Mouse (Mus musculus): ENCODE data around the gene Adamtsl1. TPM values are rescaled to one million over a fixed set of nuclear protein-coding genes. Genes with fewer than 3 reads are reported as not detected.
A peak's percentile ranks its signal among the peaks of the same experiment; 100 is the strongest.

Gene Adamtsl1
- polyA plus RNA-seq, 1 experiment from 2014 or later = 5.2 TPM

GRCm38 (mm10) chr4:85790226-85790625 lies 276.3 kb downstream of the Adamtsl1 start:
- 51% methylated on average over 2 of the region's 2 CpGs for WGBS
- DNase-seq (ENCODE audit: low spot score) = peak; percentile 12
- no peak overlapping the region for H3K27ac ChIP-seq (ENCODE audit: low read length)

DNA sequence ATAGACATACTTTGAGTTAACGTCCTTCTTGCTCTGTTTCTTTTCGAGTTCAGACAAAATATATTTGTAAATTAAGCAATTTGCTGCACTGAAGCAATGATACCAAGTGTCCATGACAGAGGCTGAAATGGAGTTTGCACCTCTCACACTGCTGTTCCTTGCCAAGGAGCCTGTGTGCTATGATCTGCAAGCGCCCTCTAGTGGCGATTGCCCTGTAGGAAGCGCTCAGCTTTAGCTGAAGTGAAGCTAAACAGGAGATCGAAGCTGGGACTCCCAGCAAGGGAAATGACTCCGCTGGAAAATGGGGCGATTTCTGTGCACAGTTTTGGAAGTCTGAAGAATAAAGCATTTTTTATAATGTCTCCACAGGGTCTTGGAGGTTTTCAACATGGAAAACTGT lies 287.8 kb downstream of the Adamtsl1 start:
- H3K9ac ChIP-seq (replicated peaks; ENCODE audit: low read depth) = no peak overlapping the region
- no peak overlapping the region for H3K4me2 ChIP-seq (replicated peaks; ENCODE audit: low read depth, low read length)
- no peaks in the 10 kb centered on the region for H3K4me1 ChIP-seq (ENCODE audit: insufficient read depth, low read depth, low read length)
- no peak overlapping the region for H3K27ac ChIP-seq (ENCODE audit: low read length)
- 4% methylated on average over 8 of the region's 8 CpGs for WGBS
- no peak for TF ChIP-seq EP300 (IDR thresholded peaks at IDR 0.05)
- peak; percentile 99 for TF ChIP-seq CTCF (IDR thresholded peaks at IDR 0.05)
- H3K4me3 ChIP-seq (ENCODE audit: low read depth, low read length) = no peak overlapping the region
- no peaks in the 10 kb centered on the region for H3K27me3 ChIP-seq (replicated peaks; ENCODE audit: insufficient read depth, low read length)
- no peaks in the 10 kb centered on the region for H3K9me3 ChIP-seq (ENCODE audit: low read length)
- H3K36me3 ChIP-seq (ENCODE audit: insufficient read depth, low read length) = no peaks in the 10 kb centered on the region
- DNase-seq (ENCODE audit: low spot score) (peak; percentile 90), ATAC-seq (peak; percentile 76)

More at GRCm38 (mm10) chr4:85790226-85790625, 276.3 kb downstream of the Adamtsl1 start:
- Histone ChIP-seq H3K4me3 (ENCODE audit: low read depth, low read length) (no peak overlapping the region), H3K4me2 (replicated peaks; ENCODE audit: low read depth, low read length) (no peak overlapping the region), H3K4me1 (ENCODE audit: insufficient read depth, low read depth, low read length) (no peaks in the 10 kb centered on the region), H3K9ac (replicated peaks; ENCODE audit: low read depth) (no peak overlapping the region), H3K36me3 (ENCODE audit: insufficient read depth, low read length) (no peaks in the 10 kb centered on the region), H3K9me3 (ENCODE audit: low read length) (no peaks in the 10 kb centered on the region), H3K27me3 (replicated peaks; ENCODE audit: insufficient read depth, low read length) (no peaks in the 10 kb centered on the region)
- TF ChIP-seq CTCF (IDR thresholded peaks at IDR 0.05) (no peak), EP300 (IDR thresholded peaks at IDR 0.05) (no peak)
- ATAC-seq = 0 out of 2 replicates have a peak, but pooled peaks have one; percentile 35

GRCm38 (mm10) chr4:85814418-85814817 lies 300.4 kb downstream of the Adamtsl1 start:
- WGBS = 67% methylated on average over 3 of the region's 3 CpGs
- TF ChIP-seq CTCF (IDR thresholded peaks at IDR 0.05) (no peak), EP300 (IDR thresholded peaks at IDR 0.05) (no peak)
- no peak for DNase-seq (ENCODE audit: low spot score)

GRCm38 (mm10) chr4:85818504-85818903 lies 304.5 kb downstream of the Adamtsl1 start:
- 63% methylated on average over 2 of the region's 2 CpGs for WGBS
- DNase-seq (ENCODE audit: low spot score) (no peak), ATAC-seq (no peak)
- no peak overlapping the region for H3K9ac ChIP-seq (replicated peaks; ENCODE audit: low read depth)
- TF ChIP-seq CTCF (IDR thresholded peaks at IDR 0.05) (no peak), EP300 (IDR thresholded peaks at IDR 0.05) (no peak)
- no peaks in the 10 kb centered on the region for H3K9me3 ChIP-seq (ENCODE audit: low read length)
- no peak overlapping the region for H3K27ac ChIP-seq (ENCODE audit: low read length)
- no peaks in the 10 kb centered on the region for H3K27me3 ChIP-seq (replicated peaks; ENCODE audit: insufficient read depth, low read length)
- H3K4me1 ChIP-seq (ENCODE audit: insufficient read depth, low read depth, low read length) = no peaks in the 10 kb centered on the region
- no peak overlapping the region for H3K4me2 ChIP-seq (replicated peaks; ENCODE audit: low read depth, low read length)
- no peaks in the 10 kb centered on the region for H3K36me3 ChIP-seq (ENCODE audit: insufficient read depth, low read length)
- no peak overlapping the region for H3K4me3 ChIP-seq (ENCODE audit: low read depth, low read length)

More at GRCm38 (mm10) chr4:85814418-85814817, 300.4 kb downstream of the Adamtsl1 start:
- H3K9ac ChIP-seq (replicated peaks; ENCODE audit: low read depth) = no peak overlapping the region
- H3K27me3 ChIP-seq (replicated peaks; ENCODE audit: insufficient read depth, low read length) = no peaks in the 10 kb centered on the region
- H3K4me1 ChIP-seq (ENCODE audit: insufficient read depth, low read depth, low read length) = no peaks in the 10 kb centered on the region
- H3K36me3 ChIP-seq (ENCODE audit: insufficient read depth, low read length) = no peaks in the 10 kb centered on the region
- no peak for ATAC-seq
- no peaks in the 10 kb centered on the region for H3K9me3 ChIP-seq (ENCODE audit: low read length)
- no peak overlapping the region for H3K4me3 ChIP-seq (ENCODE audit: low read depth, low read length)
- H3K27ac ChIP-seq (ENCODE audit: low read length) = no peak overlapping the region
- no peak overlapping the region for H3K4me2 ChIP-seq (replicated peaks; ENCODE audit: low read depth, low read length)

DNA sequence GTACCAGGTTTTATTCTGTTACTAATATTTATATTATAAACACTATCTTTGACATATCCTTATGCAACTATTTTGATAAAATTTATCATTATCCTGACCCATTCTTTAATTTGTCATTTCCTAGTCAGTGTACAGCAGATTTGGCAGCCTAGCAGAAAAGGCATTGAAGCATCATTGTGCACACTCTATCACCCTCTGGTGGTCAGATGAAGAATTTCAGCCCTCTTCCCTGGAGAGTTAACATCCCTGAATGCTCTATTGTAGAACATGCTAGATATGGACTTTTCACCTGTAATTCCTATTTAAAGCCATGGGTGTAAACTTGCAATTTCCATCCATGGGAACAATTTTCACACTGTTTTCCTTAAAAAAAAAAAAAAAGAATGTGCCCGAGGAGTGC lies 305.2 kb downstream of the Adamtsl1 start:
- peak; percentile 77 for DNase-seq (ENCODE audit: low spot score)
- no peaks in the 10 kb centered on the region for H3K4me1 ChIP-seq (ENCODE audit: insufficient read depth, low read depth, low read length)
- no peaks in the 10 kb centered on the region for H3K36me3 ChIP-seq (ENCODE audit: insufficient read depth, low read length)
- H3K4me3 ChIP-seq (ENCODE audit: low read depth, low read length) = no peak overlapping the region
- TF ChIP-seq EP300 (IDR thresholded peaks at IDR 0.05) (no peak), CTCF (IDR thresholded peaks at IDR 0.05) (peak; percentile 93)
- H3K4me2 ChIP-seq (replicated peaks; ENCODE audit: low read depth, low read length) = no peak overlapping the region
- ATAC-seq = no peak
- WGBS = 79% methylated on average over 1 of the region's 1 CpGs
- H3K9me3 ChIP-seq (ENCODE audit: low read length) = no peaks in the 10 kb centered on the region
- no peak overlapping the region for H3K27ac ChIP-seq (ENCODE audit: low read length)
- no peak overlapping the region for H3K9ac ChIP-seq (replicated peaks; ENCODE audit: low read depth)
- H3K27me3 ChIP-seq (replicated peaks; ENCODE audit: insufficient read depth, low read length) = no peaks in the 10 kb centered on the region

DNA sequence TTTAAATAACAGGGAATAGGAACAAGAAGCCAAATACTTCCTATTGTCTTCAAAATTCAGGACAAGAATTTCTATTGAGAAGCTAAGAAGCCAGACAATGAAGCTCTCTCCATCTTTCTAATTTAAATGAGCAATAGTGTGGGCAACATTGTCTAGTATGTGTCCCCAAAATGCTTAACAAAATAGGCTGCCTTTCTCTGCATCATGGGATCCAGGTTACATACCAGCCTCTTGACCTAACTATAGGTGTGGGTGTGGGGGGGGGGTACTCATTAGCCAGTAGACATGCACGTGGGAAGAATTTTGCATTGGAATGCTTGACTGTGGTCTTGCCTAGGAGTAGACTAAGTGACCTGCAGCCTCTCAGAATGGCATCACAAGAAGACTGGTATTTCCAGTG lies 305.9 kb downstream of the Adamtsl1 start:
- no peak overlapping the region for H3K27ac ChIP-seq (ENCODE audit: low read length)
- H3K27me3 ChIP-seq (replicated peaks; ENCODE audit: insufficient read depth, low read length) = no peaks in the 10 kb centered on the region
- no peak for TF ChIP-seq EP300 (IDR thresholded peaks at IDR 0.05)
- TF ChIP-seq CTCF (IDR thresholded peaks at IDR 0.05) = no peak
- H3K9ac ChIP-seq (replicated peaks; ENCODE audit: low read depth) = no peak overlapping the region
- H3K4me1 ChIP-seq (ENCODE audit: insufficient read depth, low read depth, low read length) = no peaks in the 10 kb centered on the region
- no peaks in the 10 kb centered on the region for H3K9me3 ChIP-seq (ENCODE audit: low read length)
- H3K36me3 ChIP-seq (ENCODE audit: insufficient read depth, low read length) = no peaks in the 10 kb centered on the region
- WGBS = 20% methylated on average over 1 of the region's 1 CpGs
- DNase-seq (ENCODE audit: low spot score) = no peak
- no peak for ATAC-seq
- H3K4me2 ChIP-seq (replicated peaks; ENCODE audit: low read depth, low read length) = no peak overlapping the region
- no peak overlapping the region for H3K4me3 ChIP-seq (ENCODE audit: low read depth, low read length)
